Mouse (Mus musculus) activated CD4-positive, CD25-positive, alpha-beta regulatory T cell, adult 9 weeks (primary cell): ENCODE results near the gene Vps4b. TPM values are rescaled to one million over a fixed set of nuclear protein-coding genes. Genes with fewer than 3 reads are reported as not detected.

Experiments used
- polyA plus RNA-seq: library from polyadenylated mRNA; unstranded; fragments of 100-300 nt; shearing (Covaris generic); gene quantifications from one replicate; pipeline ENCODE4 v1.2.1, GENCODE M21; 2017

Vps4b gene
- 133 TPM for polyA plus RNA-seq

GRCm38 (mm10) chr1:106796542-106796924 lies at the start of gene Vps4b:
Gene Vps4b (minus strand): TSS chr1:106796728.

GRCm38 (mm10) chr1:106759572-106760435 lies 36.7 kb downstream of the Vps4b start, which contains the start of gene Kdsr:
Gene Kdsr (minus strand): TSS chr1:106759727.

Other genes starting within 250 kb of the Vps4b start
- gene Bcl2, start 82.5 kb downstream of the Vps4b start, polyA plus RNA-seq: 160 TPM
- gene Kdsr, start 37.0 kb downstream of the Vps4b start, polyA plus RNA-seq: 27.3 TPM
- gene Serpinb5, start 64.4 kb upstream of the Vps4b start, polyA plus RNA-seq: not detected
- not detected for gene Serpinb12, start 137.7 kb upstream of the Vps4b start, polyA plus RNA-seq
- gene Serpinb13, start 184.3 kb upstream of the Vps4b start, polyA plus RNA-seq: not detected